Mouse (Mus musculus): ENCODE results near the gene Timp3. TPM values are rescaled to one million over a fixed set of nuclear protein-coding genes. Genes with fewer than 3 reads are reported as not detected.

The Timp3 gene
- polyA plus RNA-seq, 1 experiment from 2014 or later, result 53.9 TPM

DNA sequence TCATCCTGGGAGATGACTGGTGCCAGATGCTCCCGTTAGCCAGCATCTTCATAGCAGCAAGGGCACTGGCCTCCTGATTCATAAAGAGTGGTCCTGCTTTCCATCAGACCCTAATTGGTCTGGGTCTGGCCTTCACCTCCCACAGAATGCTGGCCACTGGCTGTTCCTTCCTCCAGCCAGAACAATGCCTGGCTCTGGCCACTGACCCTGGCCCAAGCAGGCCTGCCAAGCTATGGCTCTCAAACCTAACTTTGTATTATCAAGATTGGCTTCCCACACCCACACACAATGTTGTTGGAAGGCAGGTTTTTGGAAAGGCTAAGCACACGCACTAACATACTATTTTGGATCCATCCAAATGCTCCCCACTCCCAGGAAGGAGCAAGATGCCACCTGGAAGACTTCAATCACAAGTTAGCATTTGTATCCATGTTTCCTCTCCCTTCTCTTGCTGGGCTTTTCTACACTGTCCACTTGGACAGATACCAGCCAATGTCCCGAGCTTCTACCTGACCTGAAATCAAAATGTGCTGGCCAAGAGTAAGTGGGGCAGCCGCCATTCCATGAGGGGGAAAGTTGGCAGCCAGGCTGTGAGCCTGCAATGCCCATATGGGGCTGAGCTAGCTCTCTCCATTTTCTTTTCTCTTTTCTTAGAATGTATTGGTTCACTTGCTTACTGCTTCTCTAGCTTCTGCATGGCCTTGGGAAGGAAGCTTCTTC lies 23.3 kb downstream of the Timp3 start:
- H3K4me2 ChIP-seq (ENCODE audit: low read depth, severe bottlenecking), result no peak overlapping the region
- no peak overlapping the region for H3K4me3 ChIP-seq (ENCODE audit: low read depth, low read length)
- H3K36me3 ChIP-seq (ENCODE audit: control insufficient read depth, insufficient read depth, low read length), result 0 out of 2 replicates have a peak, but pooled peaks cover 2% of the 10 kb centered on the region
- WGBS, result 73% methylated on average over 4 of the region's 4 CpGs
- ATAC-seq (ENCODE audit: insufficient number of reproducible peaks, low FRiP score, low TSS enrichment, low read depth), result no peak
- H3K27ac ChIP-seq (replicated peaks; ENCODE audit: low read depth, low read length), result no peak overlapping the region
- H3K4me1 ChIP-seq (ENCODE audit: control insufficient read depth, insufficient read depth, low read length), result peaks cover 14% of the 10 kb centered on the region; the same call in 1 of the 2 replicates
- H3K9ac ChIP-seq (ENCODE audit: low read length), result no peak overlapping the region
- H3K9me3 ChIP-seq (ENCODE audit: control insufficient read depth, low read length), result no peaks in the 10 kb centered on the region
- H3K27me3 ChIP-seq (ENCODE audit: control insufficient read depth, insufficient read depth, low read length), result no peaks in the 10 kb centered on the region
- DNase-seq (ENCODE audit: low spot score), result no peak

DNA sequence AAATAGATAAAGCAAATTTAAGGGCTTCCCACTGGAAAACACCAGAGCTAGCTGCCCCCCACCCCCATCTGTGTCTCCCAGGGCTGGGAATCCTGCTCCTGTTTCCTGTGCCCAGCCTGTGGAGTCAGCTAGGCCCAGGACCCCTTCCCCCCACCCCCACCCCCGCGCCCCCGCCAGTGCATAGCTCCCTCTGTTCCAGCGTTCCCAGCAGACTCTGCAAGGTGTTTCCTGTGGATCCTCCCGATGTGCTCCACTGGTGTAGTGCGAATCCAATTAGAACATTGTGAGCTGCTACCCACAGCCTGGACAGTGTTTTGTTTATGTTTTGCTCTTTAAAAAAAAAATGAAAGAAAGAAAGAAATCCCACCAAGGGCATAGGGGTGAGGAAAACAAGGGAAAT lies 25.1 kb downstream of the Timp3 start:
- 0 out of 2 replicates have a peak, but pooled peaks cover 2% of the 10 kb centered on the region for H3K36me3 ChIP-seq (ENCODE audit: control insufficient read depth, insufficient read depth, low read length)
- no peak for ATAC-seq (ENCODE audit: insufficient number of reproducible peaks, low FRiP score, low TSS enrichment, low read depth)
- no peak overlapping the region for H3K27ac ChIP-seq (replicated peaks; ENCODE audit: low read depth, low read length)
- no peaks in the 10 kb centered on the region for H3K9me3 ChIP-seq (ENCODE audit: control insufficient read depth, low read length)
- H3K4me1 ChIP-seq (ENCODE audit: control insufficient read depth, insufficient read depth, low read length), result peaks cover 5% of the 10 kb centered on the region; the same call in 1 of the 2 replicates
- H3K4me2 ChIP-seq (ENCODE audit: low read depth, severe bottlenecking), result no peak overlapping the region
- no peak overlapping the region for H3K4me3 ChIP-seq (ENCODE audit: low read depth, low read length)
- H3K9ac ChIP-seq (ENCODE audit: low read length), result no peak overlapping the region
- no peak for DNase-seq (ENCODE audit: low spot score)
- WGBS, result 55% methylated on average over 6 of the region's 6 CpGs
- no peaks in the 10 kb centered on the region for H3K27me3 ChIP-seq (ENCODE audit: control insufficient read depth, insufficient read depth, low read length)

DNA sequence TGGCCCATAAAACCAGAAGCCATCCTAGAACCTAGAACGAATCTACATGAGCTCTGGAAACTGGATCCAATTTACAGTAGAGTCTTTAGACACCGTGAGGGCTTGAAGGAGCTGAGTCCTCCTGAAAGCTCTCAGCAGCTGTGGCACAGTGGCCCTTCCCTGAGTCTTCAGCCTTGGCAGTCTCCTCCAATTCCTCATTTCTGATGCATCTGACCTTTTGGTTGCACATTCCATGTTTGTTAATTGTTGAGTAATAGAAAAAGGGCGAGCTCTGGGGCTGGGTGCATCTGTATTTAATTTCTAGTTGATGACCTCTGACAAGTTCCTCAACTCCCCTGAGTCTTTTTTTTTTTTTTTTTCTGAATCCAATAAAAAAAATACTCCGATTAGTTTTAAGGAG lies 28.0 kb downstream of the Timp3 start:
- H3K27ac ChIP-seq (replicated peaks; ENCODE audit: low read depth, low read length), result no peak overlapping the region
- H3K4me2 ChIP-seq (ENCODE audit: low read depth, severe bottlenecking), result no peak overlapping the region
- 64% methylated on average over 4 of the region's 4 CpGs for WGBS
- peaks cover 12% of the 10 kb centered on the region for H3K4me1 ChIP-seq (ENCODE audit: control insufficient read depth, insufficient read depth, low read length)
- no peaks in the 10 kb centered on the region for H3K36me3 ChIP-seq (ENCODE audit: control insufficient read depth, insufficient read depth, low read length)
- H3K9me3 ChIP-seq (ENCODE audit: control insufficient read depth, low read length), result no peaks in the 10 kb centered on the region
- H3K27me3 ChIP-seq (ENCODE audit: control insufficient read depth, insufficient read depth, low read length), result no peaks in the 10 kb centered on the region
- ATAC-seq (ENCODE audit: insufficient number of reproducible peaks, low FRiP score, low TSS enrichment, low read depth) (no peak), DNase-seq (ENCODE audit: low spot score) (no peak)
- H3K9ac ChIP-seq (ENCODE audit: low read length), result no peak overlapping the region
- H3K4me3 ChIP-seq (ENCODE audit: low read depth, low read length), result no peak overlapping the region

DNA sequence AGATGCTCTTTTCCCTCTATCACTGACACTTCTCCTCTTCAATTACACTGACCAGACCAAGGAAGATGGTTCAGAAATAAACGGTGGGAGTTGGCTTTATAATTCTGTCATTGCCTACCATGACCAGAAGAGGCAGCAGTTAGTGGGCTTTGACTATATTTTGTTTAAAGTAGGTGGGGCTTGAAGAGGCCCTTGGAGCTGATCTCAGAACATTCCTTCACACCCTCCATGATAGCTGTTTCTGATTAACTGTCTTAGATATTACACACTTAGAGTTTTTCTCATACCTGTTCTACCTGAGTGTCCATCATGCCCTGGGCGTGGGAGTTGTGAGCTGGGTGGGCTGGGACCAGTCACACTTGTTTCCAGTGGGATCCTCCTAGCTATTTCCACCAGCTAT lies 28.5 kb downstream of the Timp3 start:
- Histone ChIP-seq H3K4me1 (ENCODE audit: control insufficient read depth, insufficient read depth, low read length) (peaks cover 12% of the 10 kb centered on the region), H3K36me3 (ENCODE audit: control insufficient read depth, insufficient read depth, low read length) (no peaks in the 10 kb centered on the region), H3K27ac (replicated peaks; ENCODE audit: low read depth, low read length) (no peak overlapping the region), H3K9ac (ENCODE audit: low read length) (no peak overlapping the region), H3K27me3 (ENCODE audit: control insufficient read depth, insufficient read depth, low read length) (no peaks in the 10 kb centered on the region), H3K9me3 (ENCODE audit: control insufficient read depth, low read length) (no peaks in the 10 kb centered on the region), H3K4me3 (ENCODE audit: low read depth, low read length) (no peak overlapping the region), H3K4me2 (ENCODE audit: low read depth, severe bottlenecking) (no peak overlapping the region)
- 83% methylated on average over 2 of the region's 2 CpGs for WGBS
- no peak for DNase-seq (ENCODE audit: low spot score)
- no peak for ATAC-seq (ENCODE audit: insufficient number of reproducible peaks, low FRiP score, low TSS enrichment, low read depth)

DNA sequence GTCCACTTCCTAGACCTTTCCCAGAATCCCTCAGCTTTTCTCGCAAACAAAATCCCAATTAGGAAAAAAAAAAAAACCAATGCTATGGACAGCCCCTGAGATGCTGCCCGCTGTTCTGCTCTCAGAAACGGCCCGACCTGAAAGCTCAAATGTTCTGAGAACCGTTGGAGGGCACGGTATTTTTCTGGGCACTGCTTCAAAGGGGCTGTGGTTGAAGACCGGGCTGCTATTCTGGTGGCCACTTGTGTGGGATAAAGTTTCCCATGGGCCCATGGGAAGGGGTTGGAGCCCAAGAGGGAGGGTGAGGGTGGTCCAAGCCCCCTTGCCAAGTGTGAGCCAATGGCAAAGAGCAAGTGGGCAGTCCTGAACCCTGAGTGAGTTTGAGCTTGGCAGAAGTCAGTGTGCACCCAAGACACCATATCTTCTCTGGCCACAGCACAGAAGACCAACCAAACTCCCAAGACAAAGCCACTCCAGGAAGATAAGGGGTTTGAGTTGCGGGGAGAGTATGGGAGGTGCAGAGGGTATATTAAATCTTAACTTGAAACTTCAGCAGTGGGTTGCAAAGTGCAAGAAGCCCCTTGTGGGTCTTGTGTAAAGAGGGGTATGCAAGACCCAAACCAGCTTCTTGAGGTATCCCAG lies 29.2 kb downstream of the Timp3 start:
- Histone ChIP-seq H3K4me2 (ENCODE audit: low read depth, severe bottlenecking) (no peak overlapping the region), H3K36me3 (ENCODE audit: control insufficient read depth, insufficient read depth, low read length) (no peaks in the 10 kb centered on the region), H3K27ac (replicated peaks; ENCODE audit: low read depth, low read length) (no peak overlapping the region), H3K4me1 (ENCODE audit: control insufficient read depth, insufficient read depth, low read length) (peaks cover 12% of the 10 kb centered on the region), H3K4me3 (ENCODE audit: low read depth, low read length) (no peak overlapping the region), H3K9me3 (ENCODE audit: control insufficient read depth, low read length) (no peaks in the 10 kb centered on the region), H3K9ac (ENCODE audit: low read length) (no peak overlapping the region), H3K27me3 (ENCODE audit: control insufficient read depth, insufficient read depth, low read length) (no peaks in the 10 kb centered on the region)
- ATAC-seq (ENCODE audit: insufficient number of reproducible peaks, low FRiP score, low TSS enrichment, low read depth) (no peak), DNase-seq (ENCODE audit: low spot score) (no peak)
- 94% methylated on average over 8 of the region's 8 CpGs for WGBS

DNA sequence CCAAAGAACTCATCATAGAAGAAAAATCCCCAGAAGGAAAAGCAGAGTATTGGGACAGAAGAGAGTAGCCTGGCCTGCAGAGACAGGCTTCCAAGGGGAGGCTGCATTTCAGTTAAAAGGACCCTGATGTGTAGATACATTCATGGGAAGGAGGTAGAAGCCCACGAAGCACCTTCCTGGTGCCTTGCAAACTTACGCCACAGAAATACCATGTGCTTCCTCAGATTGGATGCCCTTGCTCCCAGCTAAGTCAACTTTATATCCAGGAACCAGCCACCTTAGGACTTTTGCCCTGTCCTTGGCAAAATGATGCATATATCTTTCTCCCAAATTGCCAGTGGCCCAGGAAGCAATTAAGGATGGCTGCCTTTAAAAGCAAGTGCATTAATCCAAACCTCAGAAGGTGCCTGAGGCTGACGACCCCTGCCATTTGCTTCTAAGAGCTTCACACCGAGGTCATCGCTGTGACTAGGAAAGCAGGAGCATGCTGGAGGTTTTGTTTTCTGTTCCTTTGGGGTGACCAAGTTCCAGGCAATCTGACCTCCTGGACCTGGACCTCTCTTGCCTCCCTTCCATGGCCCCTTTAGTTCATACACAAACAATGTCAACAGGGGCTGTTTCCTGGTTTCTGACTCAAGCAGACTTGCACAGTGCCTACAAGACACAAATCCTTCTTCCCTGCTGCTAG lies 31.0 kb downstream of the Timp3 start:
- Histone ChIP-seq H3K4me1 (ENCODE audit: control insufficient read depth, insufficient read depth, low read length) (peaks cover 16% of the 10 kb centered on the region), H3K9ac (ENCODE audit: low read length) (no peak overlapping the region), H3K4me3 (ENCODE audit: low read depth, low read length) (no peak overlapping the region)

DNA sequence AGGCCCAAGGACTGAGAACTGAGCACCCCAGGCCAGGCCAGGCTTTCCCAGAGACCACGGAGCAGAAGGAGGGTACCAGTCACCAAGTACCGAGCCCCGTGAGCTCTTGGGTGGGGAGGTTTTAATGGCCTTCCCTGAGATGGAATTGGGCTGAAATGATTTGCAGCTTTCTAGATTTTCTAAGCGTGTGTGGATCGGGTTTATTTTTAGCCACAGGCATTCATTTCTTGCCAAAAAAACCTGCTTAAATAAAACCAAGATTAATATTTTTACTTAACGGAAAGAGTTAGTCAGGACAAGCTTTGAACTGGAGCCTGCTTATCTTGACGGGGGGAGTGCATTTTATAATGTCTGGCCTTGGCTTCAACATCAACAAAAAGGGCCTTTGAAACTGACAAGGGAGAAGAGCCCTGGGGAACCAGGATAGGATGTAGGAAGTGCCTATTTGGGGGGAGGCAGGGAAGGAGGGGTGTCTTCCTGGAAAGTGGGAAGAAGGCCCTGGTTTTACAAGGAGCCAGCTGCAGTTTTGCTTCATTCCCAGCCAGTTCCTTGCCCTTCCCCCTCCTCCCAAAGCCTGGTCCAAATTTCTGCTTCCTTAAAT lies 31.6 kb downstream of the Timp3 start:
- Histone ChIP-seq H3K4me2 (ENCODE audit: low read depth, severe bottlenecking) (no peak overlapping the region), H3K36me3 (ENCODE audit: control insufficient read depth, insufficient read depth, low read length) (no peaks in the 10 kb centered on the region), H3K27me3 (ENCODE audit: control insufficient read depth, insufficient read depth, low read length) (no peaks in the 10 kb centered on the region), H3K27ac (replicated peaks; ENCODE audit: low read depth, low read length) (no peak overlapping the region), H3K4me1 (ENCODE audit: control insufficient read depth, insufficient read depth, low read length) (peaks cover 16% of the 10 kb centered on the region), H3K9ac (ENCODE audit: low read length) (no peak overlapping the region), H3K4me3 (ENCODE audit: low read depth, low read length) (no peak overlapping the region), H3K9me3 (ENCODE audit: control insufficient read depth, low read length) (no peaks in the 10 kb centered on the region)
- WGBS, result 37% methylated on average over 7 of the region's 7 CpGs
- DNase-seq (ENCODE audit: low spot score), result no peak
- no peak for ATAC-seq (ENCODE audit: insufficient number of reproducible peaks, low FRiP score, low TSS enrichment, low read depth)

More for the DNA sequence above, 31.0 kb downstream of the Timp3 start:
- 40% methylated on average over 5 of the region's 5 CpGs for WGBS
- Histone ChIP-seq H3K36me3 (ENCODE audit: control insufficient read depth, insufficient read depth, low read length) (no peaks in the 10 kb centered on the region), H3K4me2 (ENCODE audit: low read depth, severe bottlenecking) (no peak overlapping the region), H3K9me3 (ENCODE audit: control insufficient read depth, low read length) (no peaks in the 10 kb centered on the region), H3K27me3 (ENCODE audit: control insufficient read depth, insufficient read depth, low read length) (no peaks in the 10 kb centered on the region), H3K27ac (replicated peaks; ENCODE audit: low read depth, low read length) (0 out of 2 replicates have a peak overlapping the region, but pooled peaks have one; percentile 36)
- ATAC-seq (ENCODE audit: insufficient number of reproducible peaks, low FRiP score, low TSS enrichment, low read depth) (no peak), DNase-seq (ENCODE audit: low spot score) (no peak)

DNA sequence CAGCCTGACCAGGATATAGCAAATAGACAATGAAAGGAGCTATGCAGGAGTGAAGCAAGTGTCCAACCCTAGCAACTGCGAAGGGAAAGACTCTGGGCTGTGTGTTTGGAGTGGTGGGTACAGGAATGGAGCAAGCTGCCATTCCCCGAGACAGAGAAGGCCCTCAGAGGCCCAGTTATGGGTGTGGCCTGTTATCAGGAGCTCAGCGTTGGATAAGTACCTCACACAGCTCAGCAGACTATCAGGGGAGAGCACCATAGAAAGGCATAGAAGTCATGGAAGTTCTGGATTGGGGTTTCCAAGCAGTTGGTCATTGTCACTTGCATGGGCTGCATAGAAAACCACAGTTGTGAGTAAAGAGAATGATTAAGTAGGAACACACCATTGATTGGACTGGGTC lies 32.8 kb downstream of the Timp3 start:
- H3K27me3 ChIP-seq (ENCODE audit: control insufficient read depth, insufficient read depth, low read length), result no peaks in the 10 kb centered on the region
- no peaks in the 10 kb centered on the region for H3K36me3 ChIP-seq (ENCODE audit: control insufficient read depth, insufficient read depth, low read length)
- no peak overlapping the region for H3K27ac ChIP-seq (replicated peaks; ENCODE audit: low read depth, low read length)
- H3K4me3 ChIP-seq (ENCODE audit: low read depth, low read length), result no peak overlapping the region
- H3K9me3 ChIP-seq (ENCODE audit: control insufficient read depth, low read length), result no peaks in the 10 kb centered on the region
- H3K9ac ChIP-seq (ENCODE audit: low read length), result no peak overlapping the region
- 89% methylated on average over 3 of the region's 3 CpGs for WGBS
- H3K4me2 ChIP-seq (ENCODE audit: low read depth, severe bottlenecking), result no peak overlapping the region
- DNase-seq (ENCODE audit: low spot score), result no peak
- ATAC-seq (ENCODE audit: insufficient number of reproducible peaks, low FRiP score, low TSS enrichment, low read depth), result no peak
- H3K4me1 ChIP-seq (ENCODE audit: control insufficient read depth, insufficient read depth, low read length), result peaks cover 16% of the 10 kb centered on the region
